In the genomic region with DNA sequence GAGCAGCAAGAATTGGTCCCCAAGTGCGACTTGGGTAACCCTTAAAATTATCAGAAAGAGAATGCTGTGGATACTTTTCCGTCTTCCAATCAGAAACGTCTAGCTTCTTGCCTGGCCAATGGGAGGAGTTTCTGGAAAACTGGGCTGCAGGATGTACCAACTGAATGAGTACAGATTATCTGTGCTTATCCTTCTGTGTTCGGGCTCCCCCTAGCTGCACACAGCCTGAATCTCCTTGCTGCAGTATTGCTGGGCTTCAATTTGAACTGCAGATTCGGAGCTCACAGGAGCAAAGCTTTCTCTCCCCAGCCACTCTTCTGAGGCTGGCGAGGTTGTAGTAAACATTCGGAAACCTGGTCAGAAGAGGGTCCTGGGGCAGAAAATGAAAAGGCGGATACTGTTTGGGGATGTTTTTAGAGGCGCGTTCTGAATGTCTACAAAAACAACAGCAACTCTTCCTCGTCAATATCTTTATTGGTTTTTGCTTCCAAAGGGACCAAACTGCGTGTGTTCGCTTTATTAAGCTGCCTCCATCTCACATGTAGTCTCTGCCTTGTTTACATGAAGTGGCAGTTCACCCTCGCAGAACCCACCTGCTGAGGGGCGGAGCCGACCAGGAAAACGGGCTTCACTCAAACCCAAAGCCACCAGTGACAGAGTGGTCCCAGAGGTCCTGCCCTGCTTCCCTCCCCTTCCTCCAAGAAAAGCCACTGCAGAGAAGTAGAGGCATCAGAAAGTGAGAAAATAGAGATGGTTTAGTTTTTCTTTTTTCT, we compare ENCODE assay signal across 8 mouse cellular contexts.
DNase-seq lines count a peak whose midpoint lies in the region; ATAC-seq lines count a peak whose summit lies in the region.

No protein-coding gene starts in this region.

- H3K4me3 ChIP-seq in forebrain, embryonic 13.5 days = peak overlapping the region; percentile 31
- peak overlapping the region; percentile 38 for H3K4me3 ChIP-seq in heart, embryonic 16.5 days (ENCODE audit: low read length)
- H3K4me3 ChIP-seq in liver, embryonic 11.5 days (ENCODE audit: low read depth, low read length) = no peak overlapping the region; the same call in 1 of the 2 replicates
- peak overlapping the region; percentile 30 for H3K4me3 ChIP-seq in neural tube, embryonic 15.5 days (replicated peaks)

- peaks cover 7% of the 10 kb centered on the region; the same call in 1 of the 2 replicates for H3K4me1 ChIP-seq in forebrain, embryonic 13.5 days
- no peaks in the 10 kb centered on the region for H3K4me1 ChIP-seq in heart, embryonic 16.5 days (ENCODE audit: control insufficient read depth, insufficient read depth, low read length)
- H3K4me1 ChIP-seq in liver, embryonic 11.5 days (replicated peaks; ENCODE audit: control insufficient read depth, insufficient read depth, low read length) = no peaks in the 10 kb centered on the region
- H3K4me1 ChIP-seq in neural tube, embryonic 15.5 days = peaks cover 7% of the 10 kb centered on the region

- peak; percentile 99 for ATAC-seq in forebrain, embryonic 13.5 days
- ATAC-seq in heart, embryonic 16.5 days (replicated peaks; ENCODE audit: extremely low read depth, insufficient read depth, low FRiP score) = peak; percentile 80
- ATAC-seq in liver, embryonic 11.5 days (replicated peaks; ENCODE audit: low FRiP score) = peak; percentile 81
- peak; percentile 96 for ATAC-seq in neural tube, embryonic 15.5 days (ENCODE audit: low FRiP score)

- no peak overlapping the region for H3K9ac ChIP-seq in forebrain, embryonic 13.5 days
- H3K9ac ChIP-seq in heart, embryonic 16.5 days (ENCODE audit: low read length) = peak overlapping the region; percentile 43; the same call in 1 of the 2 replicates
- H3K9ac ChIP-seq in liver, embryonic 11.5 days (ENCODE audit: low read depth, low read length) = no peak overlapping the region
- H3K9ac ChIP-seq in neural tube, embryonic 15.5 days (replicated peaks) = peak overlapping the region; percentile 33

- H3K4me2 ChIP-seq in forebrain, embryonic 13.5 days = peak overlapping the region; percentile 57
- peak overlapping the region; percentile 64 for H3K4me2 ChIP-seq in heart, embryonic 16.5 days (ENCODE audit: low read depth, low read length)
- peak overlapping the region; percentile 47 for H3K4me2 ChIP-seq in liver, embryonic 11.5 days
- H3K4me2 ChIP-seq in neural tube, embryonic 15.5 days = peak overlapping the region; percentile 57

- DNase-seq in 3T3-L1 (ENCODE audit: low read depth, low spot score) = peak; percentile 60
- DNase-seq in c-Kit-positive CD71-positive TER-119-positive erythroid progenitor cells, embryonic 14.5 days (ENCODE audit: low spot score) = peak; percentile 3
- DNase-seq in kidney, postnatal 25 days = peak; percentile 71 to 77
- peak; percentile 44 for DNase-seq in liver, embryonic 11.5 days (ENCODE audit: low spot score)
- DNase-seq in urinary bladder, postnatal 4 days (ENCODE audit: low spot score in 2 of 2) = peak; percentile 51 to 70

- no peak overlapping the region for H3K27ac ChIP-seq in forebrain, embryonic 13.5 days
- H3K27ac ChIP-seq in heart, embryonic 16.5 days (ENCODE audit: low read length) = no peak overlapping the region
- H3K27ac ChIP-seq in liver, embryonic 11.5 days (ENCODE audit: low read depth, low read length) = no peak overlapping the region
- peak overlapping the region; percentile 65 for H3K27ac ChIP-seq in neural tube, embryonic 15.5 days (replicated peaks)

- WGBS in forebrain, embryonic 13.5 days = 18% methylated on average over 17 of the region's 17 CpGs
- WGBS in heart, embryonic 16.5 days = 26% methylated on average over 17 of the region's 17 CpGs
- whole genome bisulfite sequencing in liver, embryonic 11.5 days = 25% methylated on average over 17 of the region's 17 CpGs
- 17% methylated on average over 17 of the region's 17 CpGs for WGBS in neural tube, embryonic 15.5 days

- no peaks in the 10 kb centered on the region for H3K36me3 ChIP-seq in forebrain, embryonic 13.5 days (ENCODE audit: poor library complexity, severe bottlenecking)
- H3K36me3 ChIP-seq in heart, embryonic 16.5 days (ENCODE audit: control insufficient read depth, insufficient read depth) = no peaks in the 10 kb centered on the region
- no peaks in the 10 kb centered on the region for H3K36me3 ChIP-seq in liver, embryonic 11.5 days (ENCODE audit: control insufficient read depth, insufficient read depth, low read length)
- no peaks in the 10 kb centered on the region for H3K36me3 ChIP-seq in neural tube, embryonic 15.5 days

- H3K9me3 ChIP-seq in forebrain, embryonic 13.5 days (replicated peaks) = no peaks in the 10 kb centered on the region
- no peaks in the 10 kb centered on the region for H3K9me3 ChIP-seq in heart, embryonic 16.5 days (replicated peaks; ENCODE audit: control insufficient read depth, low read length)
- no peaks in the 10 kb centered on the region for H3K9me3 ChIP-seq in liver, embryonic 11.5 days (ENCODE audit: control insufficient read depth, low read length)
- H3K9me3 ChIP-seq in neural tube, embryonic 15.5 days (replicated peaks) = no peaks in the 10 kb centered on the region

- 0 out of 2 replicates have a peak, but pooled peaks cover 3% of the 10 kb centered on the region for H3K27me3 ChIP-seq in forebrain, embryonic 13.5 days
- no peaks in the 10 kb centered on the region for H3K27me3 ChIP-seq in heart, embryonic 16.5 days (ENCODE audit: control insufficient read depth, insufficient read depth, low read length)
- no peaks in the 10 kb centered on the region; the same call in 1 of the 2 replicates for H3K27me3 ChIP-seq in liver, embryonic 11.5 days (replicated peaks; ENCODE audit: control insufficient read depth, insufficient read depth, low read length)
- no peaks in the 10 kb centered on the region for H3K27me3 ChIP-seq in neural tube, embryonic 15.5 days (replicated peaks)

Comparison
In these comparisons a context has a peak if more than half of its experiments do, and no peak if none do; other contexts are left out.
1. DNase-seq: peak in every context shown above with its lines; median percentile 74 in kidney, postnatal 25 days; 60 in urinary bladder, postnatal 4 days; 60 in 3T3-L1; 44 in liver, embryonic 11.5 days; 3 in c-Kit-positive CD71-positive TER-119-positive erythroid progenitor cells, embryonic 14.5 days.
2. H3K9ac ChIP-seq: peak in heart, embryonic 16.5 days (single experiment) and neural tube, embryonic 15.5 days (single experiment); none in forebrain, embryonic 13.5 days (single experiment) and liver, embryonic 11.5 days (single experiment).
3. Peak in every context shown above with its lines, with median percentiles within 50 percentile points of each other: ATAC-seq and H3K4me2 ChIP-seq.